Mouse (Mus musculus) intestine, embryonic 16.5 days (tissue): ENCODE results near the gene Spata1. TPM values are rescaled to one million over a fixed set of nuclear protein-coding genes. Genes with fewer than 3 reads are reported as not detected.

Experiments
- polyA plus RNA-seq: library from polyadenylated mRNA; unstranded; fragments of >200 nt; fragmentation: Nextera tagmentation; extraction: Ambion mirVana; gene quantifications from 2 replicates; pipeline ENCODE4 v1.2.1, GENCODE M21; 2015

Gene Spata1
- polyA plus RNA-seq, 1 experiment from 2014 or later, result 2.0 TPM

Other genes with a start within 250 kb of the Spata1 start
- gene Ssx2ip, start 95.1 kb downstream of the Spata1 start, polyA plus RNA-seq, result 36.1 and 38.1 TPM in 2 replicates
- gene Ctbs, start 50.0 kb downstream of the Spata1 start, polyA plus RNA-seq, result 11.0 and 11.6 TPM in 2 replicates
- 976 and 1,024 TPM in 2 replicates for gene Gng5, start 54 bp upstream of the Spata1 start, polyA plus RNA-seq
- 42.1 and 45.5 TPM in 2 replicates for gene Rpf1, start 21.7 kb upstream of the Spata1 start, polyA plus RNA-seq
- 0.64 and 1.8 TPM in 2 replicates for gene Uox, start 70.7 kb upstream of the Spata1 start, polyA plus RNA-seq
- 0.05 TPM in 1 of 2 replicates, not detected in the other for gene Dnase2b, start 115.8 kb upstream of the Spata1 start, polyA plus RNA-seq
- not detected in 2 replicates for gene 4930503B20Rik, start 151.6 kb upstream of the Spata1 start, polyA plus RNA-seq
- 0.56 and 0.66 TPM in 2 replicates for gene Samd13, start 185.8 kb upstream of the Spata1 start, polyA plus RNA-seq